Mouse (Mus musculus) midbrain, embryonic 15.5 days (tissue): Measurements from ENCODE around the gene Spock1. TPM values are rescaled to one million over a fixed set of nuclear protein-coding genes. Genes with fewer than 3 reads are reported as not detected.

Experiments used
- ATAC-seq: fragments of 200-750 bp; cut with Nextera tagmentation; replicated peaks from 2 replicates; pipeline ENCODE4 v1.8.0; 2017; ENCODE audit warnings: moderate TSS enrichment
- H3K27ac ChIP-seq: fragments of 300-500 bp; sonication (generic); 2 replicates; pipeline ENCODE4 v1.5.1; 2015; ENCODE audit warnings: mild to moderate bottlenecking, inconsistent platforms
- H3K27me3 ChIP-seq: fragments of 300-500 bp; sonication (generic); replicated peaks from 2 replicates; pipeline ENCODE4 v1.6.1; 2015; ENCODE audit warnings: inconsistent platforms
- H3K36me3 ChIP-seq: fragments of 300-500 bp; sonication (generic); replicated peaks from 2 replicates; pipeline ENCODE4 v1.6.1; 2015; ENCODE audit warnings: inconsistent platforms
- H3K4me1 ChIP-seq: fragments of 300-500 bp; sonication (generic); 2 replicates; pipeline ENCODE4 v1.6.1; 2015; ENCODE audit warnings: inconsistent platforms
- H3K4me2 ChIP-seq: fragments of 300-500 bp; sonication (generic); 2 replicates; pipeline ENCODE4 v1.6.1; 2015; ENCODE audit warnings: inconsistent platforms, mild to moderate bottlenecking, moderate library complexity
- H3K4me3 ChIP-seq: fragments of 300-500 bp; sonication (generic); 2 replicates; pipeline ENCODE4 v1.5.1; 2015; ENCODE audit warnings: mild to moderate bottlenecking, inconsistent platforms
- H3K9ac ChIP-seq: fragments of 300-500 bp; sonication (generic); 2 replicates; pipeline ENCODE4 v1.6.1; 2015; ENCODE audit warnings: mild to moderate bottlenecking, inconsistent platforms
- H3K9me3 ChIP-seq: fragments of 300-500 bp; sonication (generic); 2 replicates; pipeline ENCODE4 v1.6.1; 2016; ENCODE audit warnings: inconsistent platforms
- WGBS: fragments of 180-500 bp; shearing (Covaris S2); methylation state at CpG from one replicate; pipeline ENCODE4 v1.1.7; 2015; ENCODE audit warnings: mixed read lengths; 5-methylcytosine and 5-hydroxymethylcytosine counted together
- polyA plus RNA-seq: library from polyadenylated mRNA; unstranded; fragments of >200 nt; fragmentation: Nextera tagmentation; extraction: Ambion mirVana; gene quantifications from 2 replicates; pipeline ENCODE4 v1.2.1, GENCODE M21; 2015

The Spock1 gene
- 71.0 and 74.2 TPM in 2 replicates for polyA plus RNA-seq

- under 1% methylated on average over 32 of the region's 32 CpGs for WGBS
- peaks cover 20% of the 10 kb centered on the region for H3K4me1 ChIP-seq
- peak within 1 kb of the TSS; percentile 88 for H3K4me2 ChIP-seq
- ATAC-seq: peak; percentile 90
- no peaks in the 10 kb centered on the region; the same call in 1 of the 2 replicates for H3K27me3 ChIP-seq
- no peaks in the 10 kb centered on the region for H3K36me3 ChIP-seq
- peak within 1 kb of the TSS; percentile 75 for H3K4me3 ChIP-seq
- H3K9ac ChIP-seq: peak within 1 kb of the TSS; percentile 80
- no peaks in the 10 kb centered on the region for H3K9me3 ChIP-seq
- peak within 1 kb of the TSS; percentile 62 for H3K27ac ChIP-seq
Measured at GRCm38 (mm10) chr13:57908266-57908582, at the start of gene Spock1. Gene Spock1, minus strand, starts transcription at chr13:57908332.

- ATAC-seq: no peak
- Histone ChIP-seq H3K27me3 (no peaks in the 10 kb centered on the region), H3K9ac (no peak overlapping the region), H3K9me3 (no peaks in the 10 kb centered on the region), H3K4me1 (no peaks in the 10 kb centered on the region), H3K4me3 (no peak overlapping the region), H3K36me3 (no peaks in the 10 kb centered on the region), H3K27ac (no peak overlapping the region), H3K4me2 (no peak overlapping the region)
- WGBS: 75% methylated on average over 12 of the region's 12 CpGs
Measured at GRCm38 (mm10) chr13:57950091-57950490, 42.0 kb upstream of the Spock1 start.

GRCm38 (mm10) chr13:57949513-57949912 lies 41.4 kb upstream of the Spock1 start:
- H3K9ac ChIP-seq: no peak overlapping the region
- no peak overlapping the region for H3K4me3 ChIP-seq
- H3K9me3 ChIP-seq: no peaks in the 10 kb centered on the region
- H3K4me1 ChIP-seq: no peaks in the 10 kb centered on the region
- H3K4me2 ChIP-seq: no peak overlapping the region
- ATAC-seq: no peak
- 86% methylated on average over 4 of the region's 4 CpGs for WGBS
- H3K27ac ChIP-seq: no peak overlapping the region
- H3K36me3 ChIP-seq: no peaks in the 10 kb centered on the region
- no peaks in the 10 kb centered on the region for H3K27me3 ChIP-seq

GRCm38 (mm10) chr13:57945197-57945596 lies 37.1 kb upstream of the Spock1 start:
- no peak for ATAC-seq
- 60% methylated on average over 11 of the region's 11 CpGs for WGBS

GRCm38 (mm10) chr13:57944434-57944833 lies 36.3 kb upstream of the Spock1 start:
- no peaks in the 10 kb centered on the region for H3K9me3 ChIP-seq
- no peak overlapping the region for H3K9ac ChIP-seq
- H3K4me1 ChIP-seq: no peaks in the 10 kb centered on the region
- no peak overlapping the region for H3K4me3 ChIP-seq
- H3K36me3 ChIP-seq: no peaks in the 10 kb centered on the region
- H3K4me2 ChIP-seq: no peak overlapping the region
- ATAC-seq: no peak
- H3K27me3 ChIP-seq: no peaks in the 10 kb centered on the region
- H3K27ac ChIP-seq: no peak overlapping the region
- WGBS: 76% methylated on average over 5 of the region's 5 CpGs

More at GRCm38 (mm10) chr13:57945197-57945596, 37.1 kb upstream of the Spock1 start:
- H3K27ac ChIP-seq: no peak overlapping the region
- H3K9ac ChIP-seq: no peak overlapping the region
- no peak overlapping the region for H3K4me3 ChIP-seq
- no peak overlapping the region for H3K4me2 ChIP-seq
- H3K27me3 ChIP-seq: no peaks in the 10 kb centered on the region
- H3K36me3 ChIP-seq: no peaks in the 10 kb centered on the region
- H3K4me1 ChIP-seq: no peaks in the 10 kb centered on the region
- no peaks in the 10 kb centered on the region for H3K9me3 ChIP-seq

- Histone ChIP-seq H3K9ac (no peak overlapping the region), H3K9me3 (no peaks in the 10 kb centered on the region), H3K36me3 (no peaks in the 10 kb centered on the region), H3K4me2 (no peak overlapping the region), H3K27me3 (no peaks in the 10 kb centered on the region), H3K4me3 (no peak overlapping the region), H3K4me1 (no peaks in the 10 kb centered on the region), H3K27ac (no peak overlapping the region)
- ATAC-seq: no peak
Measured at GRCm38 (mm10) chr13:57943900-57944299, 35.8 kb upstream of the Spock1 start.

- no peak for ATAC-seq
- no peak overlapping the region for H3K4me3 ChIP-seq
- H3K4me1 ChIP-seq: peaks cover 7% of the 10 kb centered on the region; the same call in 1 of the 2 replicates
- H3K9ac ChIP-seq: no peak overlapping the region
- H3K4me2 ChIP-seq: no peak overlapping the region
- no peak overlapping the region for H3K27ac ChIP-seq
- no peaks in the 10 kb centered on the region for H3K36me3 ChIP-seq
- H3K9me3 ChIP-seq: no peaks in the 10 kb centered on the region
- H3K27me3 ChIP-seq: no peaks in the 10 kb centered on the region
- WGBS: 73% methylated on average over 4 of the region's 4 CpGs
Measured at GRCm38 (mm10) chr13:57937463-57938229, 29.5 kb upstream of the Spock1 start.

- no peak overlapping the region for H3K9ac ChIP-seq
- H3K4me3 ChIP-seq: no peak overlapping the region
- ATAC-seq: no peak
- no peaks in the 10 kb centered on the region for H3K9me3 ChIP-seq
- H3K27ac ChIP-seq: no peak overlapping the region
- H3K4me2 ChIP-seq: no peak overlapping the region
- H3K36me3 ChIP-seq: no peaks in the 10 kb centered on the region
- no peaks in the 10 kb centered on the region for H3K4me1 ChIP-seq
- no peaks in the 10 kb centered on the region for H3K27me3 ChIP-seq
- 95% methylated on average over 9 of the region's 9 CpGs for WGBS
Measured at GRCm38 (mm10) chr13:57931998-57932397, 23.9 kb upstream of the Spock1 start.

GRCm38 (mm10) chr13:57931376-57931775 lies 23.2 kb upstream of the Spock1 start:
- Histone ChIP-seq H3K27ac (no peak overlapping the region), H3K27me3 (no peaks in the 10 kb centered on the region), H3K4me2 (no peak overlapping the region), H3K4me1 (no peaks in the 10 kb centered on the region), H3K9me3 (no peaks in the 10 kb centered on the region), H3K4me3 (no peak overlapping the region), H3K9ac (no peak overlapping the region), H3K36me3 (no peaks in the 10 kb centered on the region)
- ATAC-seq: no peak
- 34% methylated on average over 3 of the region's 3 CpGs for WGBS

GRCm38 (mm10) chr13:57930720-57931119 lies 22.6 kb upstream of the Spock1 start:
- no peak overlapping the region for H3K9ac ChIP-seq
- H3K4me1 ChIP-seq: no peaks in the 10 kb centered on the region
- no peak overlapping the region for H3K4me3 ChIP-seq
- ATAC-seq: no peak
- H3K27me3 ChIP-seq: no peaks in the 10 kb centered on the region
- no peaks in the 10 kb centered on the region for H3K36me3 ChIP-seq
- no peaks in the 10 kb centered on the region for H3K9me3 ChIP-seq
- no peak overlapping the region for H3K27ac ChIP-seq
- no peak overlapping the region for H3K4me2 ChIP-seq
- 21% methylated on average over 5 of the region's 5 CpGs for WGBS

- no peak for ATAC-seq
- WGBS: 24% methylated on average over 2 of the region's 2 CpGs
- Histone ChIP-seq H3K27ac (no peak overlapping the region), H3K9ac (no peak overlapping the region), H3K4me3 (no peak overlapping the region), H3K4me2 (no peak overlapping the region), H3K27me3 (no peaks in the 10 kb centered on the region), H3K36me3 (no peaks in the 10 kb centered on the region), H3K9me3 (no peaks in the 10 kb centered on the region), H3K4me1 (no peaks in the 10 kb centered on the region)
Measured at GRCm38 (mm10) chr13:57930283-57930682, 22.2 kb upstream of the Spock1 start.

- no peak for ATAC-seq
- 87% methylated on average over 4 of the region's 4 CpGs for WGBS
- no peaks in the 10 kb centered on the region for H3K36me3 ChIP-seq
Measured at GRCm38 (mm10) chr13:57919947-57920346, 11.8 kb upstream of the Spock1 start.

GRCm38 (mm10) chr13:57911171-57911570 lies 3.0 kb upstream of the Spock1 start:
- Histone ChIP-seq H3K9me3 (no peaks in the 10 kb centered on the region), H3K9ac (no peak overlapping the region), H3K27me3 (no peaks in the 10 kb centered on the region; the same call in 1 of the 2 replicates), H3K4me1 (peaks cover 15% of the 10 kb centered on the region), H3K27ac (no peak overlapping the region), H3K4me2 (no peak overlapping the region), H3K36me3 (no peaks in the 10 kb centered on the region), H3K4me3 (no peak overlapping the region)
- WGBS: 74% methylated on average over 9 of the region's 9 CpGs
- no peak for ATAC-seq

More at GRCm38 (mm10) chr13:57919947-57920346, 11.8 kb upstream of the Spock1 start:
- no peak overlapping the region for H3K4me3 ChIP-seq
- no peak overlapping the region for H3K27ac ChIP-seq
- H3K9ac ChIP-seq: no peak overlapping the region
- H3K9me3 ChIP-seq: no peaks in the 10 kb centered on the region
- no peaks in the 10 kb centered on the region for H3K27me3 ChIP-seq
- H3K4me1 ChIP-seq: no peaks in the 10 kb centered on the region
- no peak overlapping the region for H3K4me2 ChIP-seq
